Mouse (Mus musculus): ENCODE measurements around the gene Tmem131. TPM values are rescaled to one million over a fixed set of nuclear protein-coding genes. Genes with fewer than 3 reads are reported as not detected.

The Tmem131 gene
- polyA plus RNA-seq (2017; shearing (Covaris generic)): 10 to 100 TPM in 2 of 3 experiments, 1 to 10 TPM in 1; 7.5 to 15.1 (median 13.0) TPM

DNA sequence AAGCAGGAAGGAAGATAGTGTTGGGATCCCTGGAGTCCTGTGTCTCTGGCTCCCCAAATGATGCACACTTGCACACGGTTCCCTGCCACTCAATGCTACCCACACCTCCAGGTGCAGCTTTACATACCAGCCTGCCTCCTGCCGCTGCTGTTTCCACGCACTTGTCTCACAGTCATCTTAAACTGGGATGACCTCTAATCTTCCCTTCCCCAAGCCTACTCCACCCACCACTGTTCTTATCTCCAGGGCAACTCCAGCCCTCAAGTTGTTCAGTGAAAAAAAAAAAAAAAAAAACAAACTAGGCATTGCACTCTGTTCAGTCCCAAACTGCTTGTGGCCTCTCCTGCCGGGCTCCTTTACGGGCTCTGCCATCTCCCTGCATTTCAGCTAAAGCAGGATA, at the start of gene Tmem131:
Gene Tmem131, minus strand, starts transcription at position 14 of the 400 bp plus-strand sequence.
- no peak for ATAC-seq

DNA sequence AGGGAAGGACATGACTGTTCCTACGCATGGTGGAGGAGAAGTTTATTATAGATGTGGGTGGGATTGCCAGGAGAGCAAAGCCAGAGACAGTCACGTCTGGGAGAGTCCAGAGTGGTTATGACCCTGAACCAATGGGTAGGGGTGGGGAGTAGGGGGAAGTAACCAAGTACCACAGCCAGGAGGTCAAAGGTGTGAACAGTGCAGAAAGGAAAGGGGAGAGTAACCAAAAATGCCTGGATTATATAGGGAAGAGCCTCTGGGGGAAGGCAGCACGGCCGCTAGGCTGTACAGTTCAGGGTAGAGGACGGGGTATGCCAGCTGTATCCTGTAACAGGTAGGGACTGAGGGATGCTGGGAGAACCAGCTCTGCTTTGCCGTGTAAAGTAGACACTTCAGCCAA, 45.1 kb upstream of the Tmem131 start:
- no peak for ATAC-seq

DNA sequence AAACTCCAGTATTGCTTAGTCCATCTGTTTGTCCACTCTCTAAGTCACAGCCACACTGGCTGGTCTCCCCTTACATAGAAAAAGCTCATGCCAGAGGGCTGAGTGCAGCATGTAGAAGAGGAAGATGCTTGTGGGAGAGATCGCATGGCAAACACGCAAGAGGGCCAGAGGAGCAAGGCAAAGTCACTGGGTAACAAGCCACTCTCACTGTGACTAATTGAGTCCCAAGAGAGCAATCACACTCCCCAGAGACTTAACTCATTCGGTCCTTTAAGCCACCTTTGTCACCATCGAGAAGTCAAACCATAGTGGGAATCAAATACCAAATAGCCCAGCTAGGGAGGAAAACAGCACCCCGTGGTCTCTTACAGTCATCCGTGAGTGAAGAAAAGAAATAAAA, 44.7 kb upstream of the Tmem131 start:
- no peak for ATAC-seq

DNA sequence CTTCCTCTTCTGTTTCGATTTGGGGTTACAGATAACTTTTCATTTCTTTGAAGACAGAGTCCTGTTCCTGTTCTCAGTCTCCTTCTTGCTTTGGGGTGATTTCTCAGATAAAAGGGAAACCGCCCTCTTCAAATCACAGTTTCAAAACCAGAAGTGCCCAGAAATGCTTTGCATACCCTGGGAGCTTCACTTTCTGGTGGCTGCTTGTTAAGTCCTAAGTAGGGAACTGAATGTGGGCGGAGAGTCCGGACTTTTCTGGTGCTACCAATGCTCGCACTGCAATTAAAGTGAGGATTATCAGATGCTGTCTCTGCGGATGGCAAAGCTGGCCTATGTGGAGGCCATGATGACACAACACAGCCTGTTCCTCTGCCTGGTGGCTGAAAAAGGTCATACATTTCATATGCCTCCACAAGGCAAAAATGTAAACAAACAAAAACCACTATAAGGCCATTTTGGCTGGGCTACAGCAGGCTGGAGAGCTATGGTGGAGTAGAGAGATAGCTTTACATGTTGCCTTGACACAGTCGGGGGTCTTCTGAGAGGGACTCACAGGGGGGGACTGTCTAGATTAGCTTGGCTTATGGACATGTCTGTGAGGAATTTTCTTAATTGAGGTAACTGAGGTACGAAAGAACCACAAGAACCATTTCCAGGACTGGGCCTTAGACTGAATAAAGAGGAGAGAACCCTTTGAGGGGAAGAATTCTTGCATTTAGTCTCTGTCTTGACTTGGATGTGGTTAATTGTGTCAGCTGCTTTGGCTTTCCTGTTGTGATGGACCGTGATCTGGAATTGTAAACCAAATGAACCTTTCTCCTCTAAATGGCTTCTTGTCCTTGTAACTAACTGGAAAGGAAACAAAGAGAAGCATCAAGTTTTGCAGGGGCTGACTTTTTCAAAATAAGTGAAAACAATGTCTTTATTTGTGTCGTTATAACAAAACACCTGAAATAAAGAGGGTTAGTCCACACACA, 44.0 kb upstream of the Tmem131 start:
- ATAC-seq: no peak

DNA sequence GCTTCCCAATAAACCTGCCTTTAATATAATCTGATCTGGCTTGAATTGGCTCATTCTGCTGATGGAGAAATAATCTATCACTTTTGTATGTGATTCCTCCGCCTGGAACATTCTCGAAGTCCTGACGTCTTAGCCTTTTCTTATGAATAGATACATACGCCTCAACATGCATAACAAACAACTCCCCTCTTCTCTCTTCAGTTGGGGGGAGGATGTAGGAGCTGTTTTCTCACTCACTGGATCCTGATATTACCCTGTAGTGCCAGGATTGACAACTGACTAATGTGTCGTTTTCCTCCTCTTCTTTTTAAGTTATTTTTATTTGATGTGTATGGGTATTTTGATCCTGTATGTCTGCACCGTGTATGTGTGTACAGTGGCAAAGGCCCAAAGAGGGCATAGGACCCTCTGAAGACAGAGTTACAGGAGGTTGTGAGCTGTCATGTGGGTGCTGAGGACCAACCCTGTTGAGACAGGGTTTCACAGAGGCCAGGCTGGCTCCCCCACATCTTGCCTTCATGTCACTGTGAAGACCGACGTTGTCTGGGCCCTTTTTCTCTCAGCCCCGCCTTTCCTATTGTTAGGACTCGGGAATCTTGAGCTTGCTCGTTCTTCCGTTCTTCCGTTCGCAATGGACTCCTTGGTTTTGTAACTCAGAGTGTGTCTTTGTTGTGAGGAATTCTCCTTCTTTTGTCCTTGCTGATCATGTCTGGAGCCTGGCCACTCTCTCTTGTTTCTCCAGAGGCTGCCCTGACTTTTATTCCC, 43.1 kb upstream of the Tmem131 start:
- no peak for ATAC-seq

DNA sequence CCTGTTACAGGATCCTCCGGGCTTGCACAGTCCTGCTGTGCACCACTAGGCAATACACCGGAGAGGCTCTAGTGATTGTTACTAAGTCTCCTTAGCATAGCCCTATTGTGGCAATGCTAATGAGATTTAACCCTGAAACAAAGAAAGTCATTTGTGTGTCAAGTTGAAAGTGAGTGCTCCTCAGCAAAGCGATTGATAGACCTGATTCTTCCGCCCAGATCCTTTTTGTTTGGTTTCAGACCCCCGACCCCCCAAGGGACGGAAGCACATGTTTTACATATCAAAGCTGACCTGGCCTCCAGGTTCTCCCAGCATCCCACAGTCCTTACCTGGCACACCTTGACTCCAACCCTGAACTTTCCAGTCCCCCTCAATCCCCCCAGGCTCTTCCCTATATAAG, 42.4 kb upstream of the Tmem131 start:
- ATAC-seq: no peak

DNA sequence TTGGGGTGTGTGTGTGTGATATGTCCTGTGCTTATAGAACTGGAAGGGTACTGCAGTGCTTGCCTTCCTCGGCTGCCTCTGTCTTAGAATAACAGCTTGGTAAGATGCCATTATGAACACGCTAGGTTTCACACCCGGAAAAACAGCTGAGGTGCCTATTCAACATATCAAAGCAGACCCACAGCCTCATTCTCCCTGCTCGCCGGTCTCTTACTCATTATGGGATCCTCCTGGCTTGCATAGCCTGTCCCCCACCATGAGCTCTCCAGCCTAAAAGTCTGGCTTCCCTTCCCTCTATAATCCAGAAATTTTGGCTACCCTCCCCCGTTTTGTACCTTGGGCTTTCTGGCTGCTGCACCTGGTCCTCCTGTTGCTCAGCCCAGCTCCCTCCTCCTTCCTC, 40.9 kb upstream of the Tmem131 start:
- no peak for ATAC-seq

DNA sequence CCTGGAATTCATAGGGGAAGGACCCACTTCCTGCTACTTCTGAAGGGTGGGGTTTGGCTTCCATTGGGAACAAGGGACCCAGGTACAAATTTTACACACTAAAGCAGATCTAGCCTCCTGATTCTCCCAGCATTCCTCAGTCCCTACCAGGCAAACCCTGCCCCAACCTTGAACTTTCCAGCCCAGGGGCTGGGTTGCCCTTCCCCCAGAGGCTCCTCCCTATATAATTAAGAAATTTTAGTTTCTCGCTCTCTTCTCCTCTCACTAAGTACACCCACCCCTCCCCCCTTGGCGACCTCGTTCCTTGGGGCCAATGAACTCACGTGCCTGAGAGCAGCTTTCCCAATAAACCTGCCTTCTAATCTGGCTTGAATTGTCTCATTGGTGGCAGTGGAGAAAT, 40.3 kb upstream of the Tmem131 start:
- ATAC-seq: no peak

DNA sequence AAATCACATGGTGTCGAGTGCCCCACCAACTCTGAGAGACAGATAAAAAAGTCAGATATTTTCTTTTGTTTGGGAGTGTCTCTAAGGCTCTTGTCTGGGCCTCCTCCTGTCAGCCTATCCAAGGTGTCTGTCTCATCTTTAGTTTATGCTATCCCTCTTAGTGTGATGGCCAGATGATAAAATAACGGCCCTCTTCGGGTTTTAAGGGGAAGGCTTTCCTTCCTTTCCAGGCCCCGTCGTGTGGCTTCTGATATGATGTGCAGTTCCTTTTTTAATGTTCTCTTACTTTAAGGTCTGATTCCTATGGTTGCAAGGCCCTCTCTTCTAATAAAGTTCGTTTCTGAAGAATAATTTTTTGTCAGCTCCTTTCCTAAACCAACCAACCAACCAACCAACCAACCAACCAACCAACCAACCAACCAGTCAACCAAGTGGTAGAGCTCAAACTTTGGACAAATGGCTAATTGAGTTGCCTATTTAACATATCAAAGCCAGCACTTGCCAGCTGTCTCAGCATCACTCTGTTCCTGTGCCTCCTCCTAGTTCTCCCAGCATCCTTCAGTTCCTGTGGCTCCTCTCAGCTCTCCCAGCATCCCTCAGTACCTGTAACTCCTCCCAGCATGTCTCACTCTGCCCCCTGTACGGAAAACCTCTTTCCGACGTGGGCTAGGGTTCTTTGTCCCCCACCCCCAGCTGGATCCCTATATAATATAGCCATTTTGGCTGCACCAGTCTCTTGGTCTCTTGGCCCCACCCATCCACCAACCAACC, 38.9 kb upstream of the Tmem131 start:
- ATAC-seq: no peak

DNA sequence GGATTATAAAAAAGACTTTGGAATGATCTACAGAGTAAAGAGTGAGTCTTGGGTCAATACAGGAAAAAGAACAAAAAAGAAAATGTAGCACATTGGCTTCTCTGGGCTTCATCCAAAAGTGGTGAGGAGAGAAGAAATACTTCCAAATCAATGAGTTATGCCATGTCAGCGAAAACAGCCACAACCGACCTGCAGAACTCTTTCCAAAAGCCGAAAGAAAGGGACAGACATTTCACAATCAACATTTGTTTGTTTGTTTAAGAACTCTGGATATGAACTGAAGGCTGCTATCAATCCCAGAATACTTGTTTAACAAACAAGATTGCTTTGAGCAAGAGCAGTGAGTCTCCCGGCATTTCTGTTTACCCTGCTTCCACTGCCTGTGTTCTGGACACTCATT, 33.3 kb upstream of the Tmem131 start:
- ATAC-seq: no peak

DNA sequence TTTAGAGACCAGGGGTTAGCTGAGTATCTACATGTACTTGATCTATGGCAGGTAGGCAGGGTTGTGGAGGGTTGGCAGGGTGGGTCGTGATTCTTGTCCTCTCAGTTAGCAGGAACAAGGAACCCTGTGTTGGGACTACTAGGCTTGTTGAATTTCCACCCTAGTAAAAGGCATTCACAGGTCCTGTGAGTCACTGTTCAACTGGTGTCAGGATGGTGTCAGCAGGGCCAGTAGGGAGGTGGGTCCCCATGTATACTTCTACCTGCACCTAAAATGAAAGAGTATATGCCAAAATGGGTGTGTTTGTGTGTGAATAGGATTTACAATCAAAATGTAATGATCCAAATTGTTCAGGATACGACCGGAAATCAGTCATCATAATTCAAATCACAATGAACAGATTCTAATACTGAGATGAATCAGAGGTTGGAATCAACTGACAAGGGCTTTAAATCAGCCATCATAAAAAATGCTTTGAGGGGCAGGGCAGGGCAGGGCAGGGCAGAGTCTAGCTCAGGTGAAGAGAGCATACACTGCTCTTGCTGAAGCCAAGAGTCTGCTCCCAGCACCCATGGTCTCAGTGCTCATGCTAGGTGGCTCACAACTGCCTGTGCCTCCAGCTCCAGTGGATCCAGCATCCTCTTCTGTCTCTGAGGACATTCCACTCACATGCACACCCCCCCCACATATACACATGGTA, 27.6 kb upstream of the Tmem131 start:
- no peak for ATAC-seq

DNA sequence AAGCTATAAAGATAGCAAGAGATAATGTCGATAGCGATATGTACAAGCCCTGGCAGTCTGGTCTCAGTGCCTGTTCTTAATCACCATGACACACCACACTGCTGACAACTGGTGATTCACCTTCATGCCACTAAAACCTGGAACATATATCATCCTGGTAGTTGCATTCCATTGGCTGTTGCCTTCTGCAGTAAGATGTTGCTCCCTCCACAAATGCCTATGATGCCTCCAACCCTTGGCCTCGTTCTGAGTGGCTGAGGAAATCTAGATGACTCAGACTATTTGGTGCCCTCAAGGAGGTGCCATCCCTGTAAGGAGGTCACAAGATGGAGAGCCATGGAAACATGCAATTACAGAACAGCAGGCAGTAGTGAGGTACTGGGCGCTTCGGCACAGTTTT, 22.4 kb upstream of the Tmem131 start:
- ATAC-seq: no peak

DNA sequence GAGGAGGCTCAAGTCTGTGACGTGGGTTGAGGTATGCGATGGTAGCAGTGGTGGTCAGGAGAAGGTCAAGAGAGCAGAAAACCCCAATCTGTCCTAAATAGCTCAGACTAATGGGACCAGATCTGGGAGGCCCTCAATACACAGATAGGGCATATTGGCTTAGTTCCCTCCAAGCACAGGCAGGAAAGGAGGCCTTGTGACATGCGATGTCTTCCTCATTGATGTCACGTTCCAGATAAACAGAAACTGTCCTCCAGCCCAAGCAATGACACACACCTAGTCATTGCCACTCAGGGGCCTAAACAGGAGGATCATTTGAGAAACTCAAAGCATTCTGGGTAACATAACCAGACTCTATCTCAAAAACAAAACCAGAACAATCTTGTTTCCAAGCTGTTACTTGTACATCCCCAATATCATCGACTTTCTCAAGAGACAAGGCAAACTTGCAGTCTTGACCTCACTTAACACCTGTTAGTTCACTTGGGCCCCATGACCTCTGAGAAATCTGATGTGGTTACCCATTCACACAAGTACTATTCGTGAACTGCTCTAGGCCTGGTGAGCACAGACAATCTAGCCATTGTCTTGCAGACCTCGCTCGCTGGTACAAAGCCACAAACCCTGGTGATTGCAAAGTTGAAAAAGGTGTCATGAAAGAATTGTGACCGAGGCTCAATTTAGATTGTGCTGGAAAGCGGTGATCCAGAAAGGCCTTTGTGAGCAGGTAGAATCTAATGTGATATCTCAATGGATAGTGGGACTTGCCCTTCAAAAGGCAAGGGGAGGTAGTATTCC, 19.1 kb upstream of the Tmem131 start:
- ATAC-seq: no peak

DNA sequence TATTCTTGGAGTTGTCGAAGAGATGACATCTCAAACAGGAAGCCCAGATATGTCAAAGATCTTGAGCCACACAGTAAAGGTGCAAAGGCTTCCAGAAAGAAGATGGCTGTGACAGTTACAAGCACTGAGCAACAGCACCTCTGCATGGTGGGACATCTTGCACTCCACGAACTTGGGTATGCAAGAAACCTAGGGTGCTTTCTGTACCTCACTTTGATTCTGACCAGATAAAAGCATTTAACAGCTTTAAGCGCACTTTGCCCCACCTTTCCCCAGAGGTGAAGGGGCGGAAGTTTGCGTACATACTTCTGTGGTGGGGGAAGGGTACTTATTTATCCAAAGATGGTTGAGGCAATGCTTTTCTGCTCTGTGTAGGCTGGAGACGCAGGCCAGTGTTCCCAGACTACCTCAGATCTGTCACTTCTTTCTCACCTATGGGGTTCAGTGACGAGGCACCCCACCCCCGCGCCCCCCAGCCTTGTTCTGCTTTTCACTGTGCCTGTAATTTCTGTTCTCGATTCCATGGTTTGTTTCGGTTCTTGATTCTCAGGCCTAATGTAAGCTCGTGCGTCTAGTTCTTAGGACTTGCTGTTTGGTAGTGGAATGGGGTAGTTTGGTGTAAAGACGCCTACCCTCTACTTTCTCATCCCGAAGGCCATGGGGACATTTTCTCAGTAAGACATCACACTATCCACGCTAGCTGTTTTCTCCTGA, 17.2 kb upstream of the Tmem131 start:
- peak; percentile 61 for ATAC-seq

DNA sequence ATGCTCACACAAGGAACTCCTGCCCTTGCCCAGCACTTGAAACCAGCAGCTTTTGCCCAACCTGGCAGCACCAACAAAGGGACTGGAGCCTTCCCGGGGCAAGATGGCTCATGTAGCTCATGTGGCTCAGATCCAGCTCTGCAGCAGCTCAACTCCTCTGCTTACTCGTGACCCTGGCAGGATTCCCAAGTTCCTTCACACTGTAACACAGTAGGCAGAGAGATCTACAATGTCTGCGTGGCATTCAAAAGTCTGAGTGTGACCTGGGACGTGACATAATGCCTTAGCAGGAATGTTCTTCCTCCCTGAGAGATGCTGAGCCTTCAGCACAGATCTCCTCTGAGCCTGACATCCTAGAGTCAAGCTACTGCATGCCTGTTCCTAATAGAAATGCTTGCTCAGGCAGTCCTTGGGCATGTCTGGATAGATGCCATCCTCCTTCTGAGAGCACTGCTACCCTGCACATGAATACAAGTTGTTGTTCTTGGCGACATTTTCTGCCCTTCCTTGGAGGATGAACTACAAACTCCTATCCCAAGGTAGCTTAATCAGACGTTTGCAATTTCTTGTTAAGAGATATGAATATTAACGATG, 6.2 kb upstream of the Tmem131 start:
- no peak for ATAC-seq

DNA sequence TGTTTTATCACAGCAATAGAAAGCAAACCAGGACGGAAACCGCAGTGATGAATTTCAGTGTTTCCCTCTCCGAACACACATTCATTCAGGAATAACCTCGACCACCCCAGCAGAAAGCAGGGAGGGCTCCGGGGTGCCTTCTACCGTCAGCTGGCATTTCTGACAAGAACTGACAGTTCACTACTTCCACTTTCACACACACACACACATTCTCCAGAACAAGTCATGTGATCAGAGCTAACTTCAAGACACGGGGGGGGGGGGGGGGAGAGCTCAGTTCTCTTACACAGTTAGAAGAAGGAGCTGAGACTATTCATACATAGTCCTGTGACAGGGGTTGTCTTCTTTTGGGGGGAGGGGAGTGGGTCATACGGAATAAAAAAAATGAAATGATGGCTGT, 4.0 kb upstream of the Tmem131 start:
- ATAC-seq: no peak

DNA sequence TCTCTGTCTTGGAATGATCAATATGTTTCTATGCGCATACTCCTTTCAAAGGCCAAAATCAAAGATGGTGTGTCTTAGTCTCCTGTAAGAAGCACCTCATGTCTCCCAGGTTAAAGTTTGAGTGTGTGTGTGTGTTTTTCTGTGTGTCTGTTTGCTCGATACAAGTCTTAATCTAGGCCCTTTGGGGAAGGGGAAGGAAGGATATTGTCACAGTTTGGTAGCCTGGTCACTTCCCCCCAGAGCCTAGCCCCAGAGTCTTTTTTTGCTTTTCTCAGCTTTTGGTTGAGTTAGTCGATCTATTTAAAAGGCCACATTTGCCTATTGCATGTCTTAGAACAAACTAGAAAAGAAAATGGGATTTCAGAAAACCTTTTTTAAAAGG, 3.1 kb downstream of the Tmem131 start:
- no peak for ATAC-seq

DNA sequence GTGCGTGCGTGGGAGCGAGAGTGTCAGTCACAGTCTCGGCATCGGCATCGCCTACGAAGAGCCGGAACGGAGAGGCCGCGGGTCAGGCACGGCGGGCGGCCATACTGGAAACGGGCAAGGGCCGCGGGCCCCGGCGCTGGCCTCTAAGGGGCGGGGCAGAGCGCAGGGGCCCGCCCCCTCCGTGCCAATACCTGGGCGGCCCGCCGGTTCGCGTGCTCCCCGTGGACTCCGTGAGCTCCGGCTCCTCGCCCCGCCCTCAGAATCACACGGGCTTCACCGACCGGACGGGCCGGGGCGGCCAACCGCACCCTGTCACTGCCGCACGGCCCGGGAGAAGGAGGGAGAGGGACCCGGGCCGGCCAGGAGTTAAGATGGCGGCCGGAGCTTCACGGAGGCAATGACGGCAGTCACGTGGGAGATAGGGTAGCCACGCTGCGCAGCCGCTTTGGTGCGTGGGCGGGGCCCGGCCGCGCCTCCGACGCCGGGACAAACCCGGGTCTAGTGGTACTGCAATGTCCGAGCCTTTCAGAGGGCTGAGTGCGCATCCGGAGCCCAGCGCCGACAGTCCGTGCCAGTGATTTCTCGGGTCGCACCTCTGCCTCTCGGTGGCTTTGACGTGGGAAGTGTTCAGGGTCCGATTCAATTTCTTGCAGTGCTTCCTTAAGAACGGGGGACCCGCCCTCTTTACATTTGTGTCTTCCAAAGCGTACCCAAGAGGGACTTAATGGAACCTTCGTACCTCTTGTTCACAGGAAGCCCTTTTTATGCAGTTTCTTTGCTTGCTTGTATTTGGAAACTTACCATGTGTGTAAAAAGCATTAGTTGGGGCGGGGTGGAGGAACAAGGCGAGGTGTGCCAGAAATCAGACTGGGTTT, 3.7 kb downstream of the Tmem131 start:
- peak; percentile 86 for ATAC-seq

DNA sequence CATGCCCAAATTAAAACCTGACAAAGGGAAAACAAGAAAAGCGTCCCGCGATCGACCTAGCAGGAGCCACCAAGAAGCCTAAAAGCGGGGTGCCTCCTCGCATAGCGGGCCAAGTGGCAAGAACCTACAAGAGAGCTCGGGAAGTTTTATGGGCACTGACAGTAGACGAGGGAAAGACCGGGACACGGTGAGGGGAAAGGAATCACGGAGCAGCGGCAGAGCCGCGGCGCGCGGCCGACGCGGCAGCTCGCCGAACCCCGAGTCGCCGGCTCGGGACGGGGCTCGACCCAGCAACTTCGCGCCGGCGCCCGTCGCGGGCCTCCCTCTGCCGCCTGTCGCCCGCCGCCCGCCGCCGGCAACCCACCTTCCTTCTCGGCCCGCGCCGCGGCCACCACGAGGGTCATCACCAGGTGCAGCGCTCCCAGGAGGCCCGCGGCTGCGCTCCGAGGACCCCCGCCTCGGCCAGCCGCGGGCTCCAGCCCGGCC, 4.6 kb downstream of the Tmem131 start:
- no peak for ATAC-seq

Measured in inflammation-experienced regulatory T-cells, adult 6 months (primary cell).